Mouse (Mus musculus): ENCODE measurements around the gene Cyfip2. TPM values are rescaled to one million over a fixed set of nuclear protein-coding genes. Genes with fewer than 3 reads are reported as not detected.

Gene Cyfip2
- total and polyA plus RNA-seq, 2 experiments: 0.55 to 0.71 TPM

DNA sequence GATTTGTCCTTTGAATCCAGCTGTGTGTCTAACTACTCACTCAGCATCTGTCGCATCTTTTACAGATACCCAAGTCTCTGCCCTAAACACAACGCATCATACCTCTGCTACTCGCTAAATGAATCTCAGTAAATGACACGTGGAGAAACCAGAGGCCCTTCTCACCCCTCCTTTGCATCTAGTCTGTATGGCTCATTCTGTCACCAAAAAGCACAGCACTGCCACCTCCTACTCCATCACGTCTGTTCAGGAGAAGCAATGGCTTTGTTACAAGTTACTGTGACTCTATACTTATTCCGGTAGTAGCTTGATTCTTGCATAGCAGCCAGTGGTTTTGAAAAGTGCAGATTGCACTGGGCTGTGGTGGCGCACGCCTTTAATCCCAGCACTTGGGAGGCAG lies 155.7 kb downstream of the Cyfip2 start:
- Histone ChIP-seq H3K9ac (ENCODE audit: low read depth, low read length) (no peak overlapping the region), H3K4me3 (ENCODE audit: insufficient read depth, low read depth, low read length) (no peak overlapping the region), H3K27ac (replicated peaks; ENCODE audit: insufficient read depth, low read depth, low read length) (no peak overlapping the region), H3K4me1 (ENCODE audit: control insufficient read depth, insufficient read depth, low read length) (no peaks in the 10 kb centered on the region), H3K27me3 (ENCODE audit: control insufficient read depth, insufficient read depth, low read length) (no peaks in the 10 kb centered on the region), H3K36me3 (ENCODE audit: control insufficient read depth, insufficient read depth, low read length) (no peaks in the 10 kb centered on the region), H3K79me2 (ENCODE audit: control insufficient read depth, insufficient read depth, low read length) (no peaks in the 10 kb centered on the region)
- no peak for DNase-seq (ENCODE audit: extremely low read depth, low read depth, low spot score)
- TF ChIP-seq CTCF (IDR thresholded peaks at IDR 0.05; ENCODE audit: low read depth, low read length) (no peak), POLR2A (IDR thresholded peaks at IDR 0.05; ENCODE audit: extremely low read depth, insufficient read depth, low read length) (no peak)
- 87% methylated on average over 8 of the region's 8 CpGs for WGBS

- WGBS: 90% methylated on average over 5 of the region's 5 CpGs
These were observed 166.0 kb downstream of the Cyfip2 start for GRCm38 (mm10) chr11:46146619-46147018.

DNA sequence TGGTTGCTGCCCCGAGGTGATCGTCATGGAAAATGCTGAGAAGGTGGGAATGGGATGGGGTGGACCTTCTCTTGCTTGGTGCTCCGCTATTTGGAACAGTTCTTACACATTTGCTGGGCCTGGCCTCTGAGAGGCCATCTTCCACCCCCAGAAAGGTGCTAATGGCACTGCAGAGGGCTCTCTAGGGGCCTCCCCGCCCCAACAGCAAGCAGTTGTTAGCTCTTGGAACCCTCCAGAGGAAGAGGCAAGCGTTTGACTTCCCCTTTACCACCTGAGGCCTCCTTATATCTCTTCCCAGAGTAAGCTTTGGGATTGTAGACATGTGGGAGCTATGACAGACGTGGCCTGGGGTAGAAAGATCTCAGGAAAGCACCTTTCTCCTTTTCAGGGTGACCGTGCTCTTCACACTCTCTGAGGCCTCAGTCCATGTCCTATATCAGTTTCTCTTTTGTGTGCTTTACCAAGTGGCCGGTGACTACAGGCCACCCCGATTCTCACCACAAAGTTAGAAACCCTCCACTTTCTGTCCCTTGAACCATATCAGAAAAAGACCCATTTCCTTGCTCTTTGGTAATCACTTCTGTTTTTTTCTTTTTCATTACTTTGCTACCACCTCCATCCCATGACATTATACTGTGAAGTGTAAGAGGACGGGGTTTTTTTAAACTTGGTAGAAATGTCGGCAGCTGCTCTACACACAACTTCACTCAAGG lies 167.3 kb downstream of the Cyfip2 start:
- WGBS: 87% methylated on average over 11 of the region's 11 CpGs
- Histone ChIP-seq H3K36me3 (ENCODE audit: control insufficient read depth, insufficient read depth, low read length) (no peaks in the 10 kb centered on the region), H3K27me3 (ENCODE audit: control insufficient read depth, insufficient read depth, low read length) (no peaks in the 10 kb centered on the region), H3K79me2 (ENCODE audit: control insufficient read depth, insufficient read depth, low read length) (no peaks in the 10 kb centered on the region), H3K9ac (ENCODE audit: low read depth, low read length) (no peak overlapping the region), H3K4me1 (ENCODE audit: control insufficient read depth, insufficient read depth, low read length) (no peaks in the 10 kb centered on the region), H3K27ac (replicated peaks; ENCODE audit: insufficient read depth, low read depth, low read length) (no peak overlapping the region), H3K4me3 (ENCODE audit: insufficient read depth, low read depth, low read length) (no peak overlapping the region)
- no peak for DNase-seq (ENCODE audit: extremely low read depth, low read depth, low spot score)
- TF ChIP-seq CTCF (IDR thresholded peaks at IDR 0.05; ENCODE audit: low read depth, low read length) (no peak), POLR2A (IDR thresholded peaks at IDR 0.05; ENCODE audit: extremely low read depth, insufficient read depth, low read length) (no peak)

More at GRCm38 (mm10) chr11:46146619-46147018, 166.0 kb downstream of the Cyfip2 start:
- Histone ChIP-seq H3K9ac (ENCODE audit: low read depth, low read length) (no peak overlapping the region), H3K4me3 (ENCODE audit: insufficient read depth, low read depth, low read length) (no peak overlapping the region), H3K27me3 (ENCODE audit: control insufficient read depth, insufficient read depth, low read length) (no peaks in the 10 kb centered on the region), H3K79me2 (ENCODE audit: control insufficient read depth, insufficient read depth, low read length) (no peaks in the 10 kb centered on the region), H3K27ac (replicated peaks; ENCODE audit: insufficient read depth, low read depth, low read length) (no peak overlapping the region), H3K4me1 (ENCODE audit: control insufficient read depth, insufficient read depth, low read length) (no peaks in the 10 kb centered on the region), H3K36me3 (ENCODE audit: control insufficient read depth, insufficient read depth, low read length) (no peaks in the 10 kb centered on the region)
- no peak for DNase-seq (ENCODE audit: extremely low read depth, low read depth, low spot score)
- TF ChIP-seq CTCF (IDR thresholded peaks at IDR 0.05; ENCODE audit: low read depth, low read length) (no peak), POLR2A (IDR thresholded peaks at IDR 0.05; ENCODE audit: extremely low read depth, insufficient read depth, low read length) (no peak)

Other genes with a start within 250 kb of the Cyfip2 start
- not detected in 2 replicates for gene Nipal4, start 146.4 kb downstream of the Cyfip2 start, total RNA-seq (2014; rRNA removed)
- 0.02 TPM in 1 of 2 replicates, not detected in the other for gene Nipal4, start 146.4 kb downstream of the Cyfip2 start, polyA plus RNA-seq (2012; rRNA removed)
- gene Fndc9, start 77.3 kb downstream of the Cyfip2 start, total RNA-seq (2014; rRNA removed): not detected in 2 replicates
- gene Fndc9, start 77.3 kb downstream of the Cyfip2 start, polyA plus RNA-seq (2012; rRNA removed): not detected in 2 replicates
- 0.27 and 0.46 TPM in 2 replicates for gene Itk, start 76.7 kb upstream of the Cyfip2 start, total RNA-seq (2014; rRNA removed)
- 0.22 and 0.24 TPM in 2 replicates for gene Itk, start 76.7 kb upstream of the Cyfip2 start, polyA plus RNA-seq (2012; rRNA removed)
- not detected in 2 replicates for gene Fam71b, start 83.7 kb upstream of the Cyfip2 start, total RNA-seq (2014; rRNA removed)
- gene Fam71b, start 83.7 kb upstream of the Cyfip2 start, polyA plus RNA-seq (2012; rRNA removed): not detected in 2 replicates
- gene Med7, start 124.1 kb upstream of the Cyfip2 start, total RNA-seq (2014; rRNA removed): 12.0 and 14.8 TPM in 2 replicates
- gene Med7, start 124.1 kb upstream of the Cyfip2 start, polyA plus RNA-seq (2012; rRNA removed): 9.1 and 14.7 TPM in 2 replicates
- gene Havcr2, start 142.1 kb upstream of the Cyfip2 start, total RNA-seq (2014; rRNA removed): 0.18 and 0.27 TPM in 2 replicates
- gene Havcr2, start 142.1 kb upstream of the Cyfip2 start, polyA plus RNA-seq (2012; rRNA removed): 0.02 TPM in 1 of 2 replicates, not detected in the other
- gene Gm12169, start 211.4 kb upstream of the Cyfip2 start, total RNA-seq (2014; rRNA removed): not detected in 2 replicates
- gene Gm12169, start 211.4 kb upstream of the Cyfip2 start, polyA plus RNA-seq (2012; rRNA removed): not detected in 2 replicates

All from liver, adult 2 months (tissue).